ENCODE assay signal across 8 mouse cellular contexts in genomic region chr17:5293653-5294584, GRCm38 (mm10).
DNase-seq lines count a peak whose midpoint lies in the region; ATAC-seq and TF ChIP-seq lines count a peak whose summit lies in the region.

No protein-coding gene starts in this region.

- H3K9me3 ChIP-seq in embryonic facial prominence, embryonic 10.5 days, result no peaks in the 10 kb centered on the region
- H3K9me3 ChIP-seq in midbrain, embryonic 13.5 days, result no peaks in the 10 kb centered on the region
- H3K9me3 ChIP-seq in heart, embryonic 11.5 days (replicated peaks; ENCODE audit: control insufficient read depth, low read length), result no peaks in the 10 kb centered on the region

- H3K27ac ChIP-seq in left cerebral cortex, adult 2 months, result peak overlapping the region; percentile 72
- H3K27ac ChIP-seq in embryonic facial prominence, embryonic 10.5 days (replicated peaks), result no peak overlapping the region
- H3K27ac ChIP-seq in midbrain, embryonic 13.5 days, result peak overlapping the region; percentile 63
- H3K27ac ChIP-seq in heart, embryonic 11.5 days (ENCODE audit: low read depth, low read length), result no peak overlapping the region

- WGBS in embryonic facial prominence, embryonic 10.5 days, result 77% methylated on average over 9 of the region's 9 CpGs
- WGBS in midbrain, embryonic 13.5 days, result 52% methylated on average over 9 of the region's 9 CpGs
- whole genome bisulfite sequencing in heart, embryonic 11.5 days (ENCODE audit: insufficient replicate concordance), result 81% methylated on average over 9 of the region's 9 CpGs

- intact Hi-C loops in left cerebral cortex, adult 2 months (cut with DNase I), result no loop called here
- intact Hi-C loops in left cerebral cortex, postnatal 36 days (cut with DNase I), result no loop called here
- intact Hi-C loops in heart, postnatal 14 days (cut with DNase I), result no loop called here

- no peak for DNase-seq in left cerebral cortex, adult 2 months (ENCODE audit: extremely low spot score in 1 of 2, low spot score in 2 of 2)
- no peak for DNase-seq in left cerebral cortex, postnatal 36 days (ENCODE audit: low spot score in 2 of 2)
- peak; percentile 82 for DNase-seq in brain, adult 2 months (ENCODE audit: low read depth, low spot score)
- DNase-seq in embryonic facial prominence, embryonic 10.5 days (ENCODE audit: low spot score), result peak; percentile 18
- DNase-seq in heart, postnatal 14 days, result no peak
- no peak for DNase-seq in spleen, adult 18-20 months

- H3K4me2 ChIP-seq in midbrain, embryonic 13.5 days (replicated peaks), result no peak overlapping the region
- H3K4me2 ChIP-seq in heart, embryonic 11.5 days, result no peak overlapping the region

- peaks cover 56% of the 10 kb centered on the region for H3K36me3 ChIP-seq in embryonic facial prominence, embryonic 10.5 days (replicated peaks)
- H3K36me3 ChIP-seq in midbrain, embryonic 13.5 days, result peaks cover 14% of the 10 kb centered on the region
- peaks cover 3% of the 10 kb centered on the region; the same call in 1 of the 2 replicates for H3K36me3 ChIP-seq in heart, embryonic 11.5 days (ENCODE audit: control insufficient read depth, insufficient read depth, low read length)

- no peak for TF ChIP-seq CTCF in left cerebral cortex, adult 2 months (IDR thresholded peaks at IDR 0.05)

- no peaks in the 10 kb centered on the region for H3K27me3 ChIP-seq in embryonic facial prominence, embryonic 10.5 days (replicated peaks; ENCODE audit: low read depth, poor library complexity, severe bottlenecking)
- H3K27me3 ChIP-seq in midbrain, embryonic 13.5 days, result no peaks in the 10 kb centered on the region
- no peaks in the 10 kb centered on the region for H3K27me3 ChIP-seq in heart, embryonic 11.5 days (ENCODE audit: control insufficient read depth, insufficient read depth, low read length)

- H3K4me1 ChIP-seq in embryonic facial prominence, embryonic 10.5 days, result peaks cover 12% of the 10 kb centered on the region
- H3K4me1 ChIP-seq in midbrain, embryonic 13.5 days (replicated peaks), result peaks cover 54% of the 10 kb centered on the region
- H3K4me1 ChIP-seq in heart, embryonic 11.5 days (ENCODE audit: control insufficient read depth, insufficient read depth, low read length), result peaks cover 1% of the 10 kb centered on the region; the same call in 1 of the 2 replicates

- no peak overlapping the region for H3K4me3 ChIP-seq in left cerebral cortex, adult 2 months
- no peak overlapping the region for H3K4me3 ChIP-seq in embryonic facial prominence, embryonic 10.5 days
- no peak overlapping the region for H3K4me3 ChIP-seq in midbrain, embryonic 13.5 days (replicated peaks)
- no peak overlapping the region for H3K4me3 ChIP-seq in heart, embryonic 11.5 days (ENCODE audit: low read depth, low read length)

- no peak overlapping the region for H3K9ac ChIP-seq in midbrain, embryonic 13.5 days (replicated peaks)
- no peak overlapping the region for H3K9ac ChIP-seq in heart, embryonic 11.5 days (ENCODE audit: low read depth, low read length)

- ATAC-seq in midbrain, embryonic 13.5 days, result peak; percentile 57
- ATAC-seq in heart, embryonic 11.5 days (replicated peaks; ENCODE audit: insufficient number of reproducible peaks, low FRiP score, low TSS enrichment), result no peak

Comparison
In these comparisons a context has a peak if more than half of its experiments do, and no peak if none do; other contexts are left out.
1. DNase-seq: peak in brain, adult 2 months (single experiment) and embryonic facial prominence, embryonic 10.5 days (single experiment); none in left cerebral cortex, adult 2 months (0 of 2), left cerebral cortex, postnatal 36 days (0 of 2), heart, postnatal 14 days (0 of 2) and spleen, adult 18-20 months (0 of 2).
2. H3K27ac ChIP-seq: peak in left cerebral cortex, adult 2 months (single experiment) and midbrain, embryonic 13.5 days (single experiment); none in embryonic facial prominence, embryonic 10.5 days (single experiment) and heart, embryonic 11.5 days (single experiment).